Mouse (Mus musculus) sigmoid colon, adult 10 weeks (tissue): ENCODE data around the gene Klf17. TPM values are rescaled to one million over a fixed set of nuclear protein-coding genes. Genes with fewer than 3 reads are reported as not detected.

Source experiments
- polyA plus RNA-seq: library from polyadenylated mRNA; stranded (reverse); fragments of 350-450 nt; fragmentation: Illumina TruSeq; extraction: RNeasy Lipid Tissue Mini Kit (QIAGEN cat#74804); gene quantifications from one replicate; pipeline ENCODE4 v1.2.3, GENCODE M21; 2014; ENCODE audit warnings: low read depth, low replicate concordance

The Klf17 gene
- polyA plus RNA-seq: not detected

GRCm38 (mm10) chr4:117765416-117765815, at the start of gene Klf17:
Gene Klf17, minus strand, starts transcription at chr4:117765648.

DNA sequence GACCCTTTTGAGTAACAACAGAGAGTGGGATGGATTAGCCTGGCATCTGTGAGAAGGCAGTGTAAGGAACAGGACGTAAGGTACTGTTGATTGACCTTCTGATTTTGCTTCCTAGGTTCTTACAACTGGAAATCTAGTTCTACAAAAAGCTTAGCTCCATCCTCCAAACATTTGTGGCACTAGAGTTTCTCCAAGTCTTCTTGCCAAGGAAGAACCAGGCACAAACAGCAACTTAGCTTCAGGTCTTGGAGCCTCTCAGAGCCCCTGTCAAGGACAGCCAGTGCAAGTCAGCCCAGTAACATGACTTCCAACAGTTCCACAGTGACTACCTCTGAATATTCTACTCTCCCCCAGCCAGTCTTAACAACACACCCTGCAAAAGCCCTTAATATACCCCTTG, 41.3 kb downstream of the Klf17 start, which contains the start of gene Gm12845:
Gene Gm12845, plus strand, starts transcription at position 301 of the 400 bp plus-strand sequence.

Other genes with a start within 250 kb of the Klf17 start
- gene Eri3, start 215.3 kb downstream of the Klf17 start, polyA plus RNA-seq: 23.8 TPM
- gene Dmap1, start 83.4 kb downstream of the Klf17 start, polyA plus RNA-seq: 0.57 TPM
- not detected for gene Gm12845, start 41.2 kb downstream of the Klf17 start, polyA plus RNA-seq
- gene Slc6a9, start 68.9 kb upstream of the Klf17 start, polyA plus RNA-seq: 1.7 TPM
- gene Ccdc24, start 106.9 kb upstream of the Klf17 start, polyA plus RNA-seq: not detected
- gene B4galt2, start 117.8 kb upstream of the Klf17 start, polyA plus RNA-seq: not detected
- gene Atp6v0b, start 121.7 kb upstream of the Klf17 start, polyA plus RNA-seq: 79.8 TPM
- gene Dph2, start 126.4 kb upstream of the Klf17 start, polyA plus RNA-seq: 2.6 TPM
- 1.6 TPM for gene Ipo13, start 149.4 kb upstream of the Klf17 start, polyA plus RNA-seq
- 1.5 TPM for gene Artn, start 164.1 kb upstream of the Klf17 start, polyA plus RNA-seq